Mouse (Mus musculus) gastrocnemius, postnatal 25 days (tissue): ENCODE results near the gene Fads2. TPM values are rescaled to one million over a fixed set of nuclear protein-coding genes. Genes with fewer than 3 reads are reported as not detected.

Experiments
- DNase-seq: peaks from one replicate; pipeline ENCODE4 v3.0.0; 2022
- total RNA-seq, 2 experiments: library from RNA; stranded (reverse); gene quantifications; 1 replicate in 1 of 2; 2 replicates in 1 of 2; pipeline ENCODE4 v1.2.3; 2021

The Fads2 gene
- total RNA-seq, 2 experiments from 2014 or later, result 2.8 to 3.4 TPM

GRCm38 (mm10) chr19:10061624-10062023 lies 39.9 kb downstream of the Fads2 start:
- DNase-seq, result no peak

- DNase-seq, result no peak
Measured at GRCm38 (mm10) chr19:10060783-10061590, 40.6 kb downstream of the Fads2 start.

GRCm38 (mm10) chr19:10059911-10060567 lies 41.5 kb downstream of the Fads2 start:
- no peak for DNase-seq

- no peak for DNase-seq
Measured at GRCm38 (mm10) chr19:10058876-10059427, 42.6 kb downstream of the Fads2 start.

GRCm38 (mm10) chr19:10058352-10058825 lies 43.2 kb downstream of the Fads2 start:
- DNase-seq, result no peak

- DNase-seq, result no peak
Measured at GRCm38 (mm10) chr19:10057486-10058351, 43.8 kb downstream of the Fads2 start.

GRCm38 (mm10) chr19:10056686-10057085 lies 44.9 kb downstream of the Fads2 start:
- DNase-seq, result no peak

GRCm38 (mm10) chr19:10055783-10056660 lies 45.5 kb downstream of the Fads2 start:
- DNase-seq, result no peak

GRCm38 (mm10) chr19:10055261-10055660 lies 46.3 kb downstream of the Fads2 start:
- DNase-seq, result no peak

- no peak for DNase-seq
Measured at GRCm38 (mm10) chr19:10054361-10055075, 47.0 kb downstream of the Fads2 start.

- DNase-seq, result no peak
Measured at GRCm38 (mm10) chr19:10053692-10054260, 47.8 kb downstream of the Fads2 start.

GRCm38 (mm10) chr19:10052698-10053097 lies 48.8 kb downstream of the Fads2 start:
- no peak for DNase-seq

GRCm38 (mm10) chr19:10050438-10050837 lies 51.1 kb downstream of the Fads2 start:
- DNase-seq, result no peak

GRCm38 (mm10) chr19:10049533-10049932 lies 52.0 kb downstream of the Fads2 start:
- DNase-seq, result no peak

- no peak for DNase-seq
Measured at GRCm38 (mm10) chr19:10046983-10047382, 54.6 kb downstream of the Fads2 start.

- DNase-seq, result no peak
Measured at GRCm38 (mm10) chr19:10046346-10046745, 55.2 kb downstream of the Fads2 start.

- no peak for DNase-seq
Measured at GRCm38 (mm10) chr19:10045707-10046106, 55.8 kb downstream of the Fads2 start.

GRCm38 (mm10) chr19:10043643-10044042 lies 57.9 kb downstream of the Fads2 start:
- DNase-seq, result no peak

- DNase-seq, result no peak
Measured at GRCm38 (mm10) chr19:10042816-10043215, 58.7 kb downstream of the Fads2 start.

GRCm38 (mm10) chr19:10042232-10042631 lies 59.3 kb downstream of the Fads2 start:
- no peak for DNase-seq
